In the genomic region with DNA sequence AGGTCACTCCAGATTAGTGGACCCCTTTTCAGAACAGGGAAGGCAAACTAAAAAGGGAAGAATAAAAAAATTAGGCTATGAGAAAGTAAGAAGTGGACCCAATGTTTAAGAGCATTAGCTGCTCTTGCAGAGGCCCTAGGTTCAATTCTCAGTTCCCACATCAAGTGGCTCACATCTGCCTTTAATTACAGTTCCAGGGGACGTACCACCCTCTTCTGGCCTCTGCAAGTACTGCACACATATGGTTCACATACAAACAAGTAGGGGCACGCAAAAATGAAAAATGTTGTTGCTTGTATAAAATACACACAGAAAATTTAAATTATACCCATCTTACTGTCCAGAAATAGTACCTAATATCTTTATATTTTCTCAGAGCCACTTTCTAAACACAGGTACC, we compare ENCODE assay signal across 30 mouse cellular contexts. TPM values are rescaled to one million over a fixed set of nuclear protein-coding genes. Genes with fewer than 3 reads are reported as not detected.
A peak's percentile ranks its signal among the peaks of the same experiment; 100 is the strongest.
DNase-seq lines count a peak whose midpoint lies in the region; ATAC-seq and TF ChIP-seq lines count a peak whose summit lies in the region.
"Had no signal": no experiment of that assay in that cellular context is flagged by ENCODE, and none has a peak within 500 bp of the region (broad histone marks: within the 10 kb centered on the region; RNA-seq: fewer than 3 reads in every experiment).

No protein-coding gene starts in this region.

- WGBS in intestine, embryonic 16.5 days: 92% methylated on average over 2 of the region's 2 CpGs
- 88% methylated on average over 2 of the region's 2 CpGs for WGBS in intestine, embryonic 15.5 days
- 74% methylated on average over 2 of the region's 2 CpGs for WGBS in liver, postnatal 0 days (ENCODE audit: insufficient replicate concordance)
- WGBS in liver, embryonic 12.5 days (ENCODE audit: insufficient replicate concordance): 80% methylated on average over 2 of the region's 2 CpGs
- 89% methylated on average over 2 of the region's 2 CpGs for WGBS in midbrain, embryonic 15.5 days

- 0 out of 2 replicates have a peak, but pooled peaks have one; percentile 4 for TF ChIP-seq CTCF in liver, postnatal 0 days (IDR thresholded peaks at IDR 0.05; ENCODE audit: low read depth)

- no peak for ATAC-seq in intestine, embryonic 16.5 days
- ATAC-seq in intestine, embryonic 15.5 days: no peak
- ATAC-seq in liver, postnatal 0 days: no peak
- ATAC-seq in liver, embryonic 12.5 days: no peak
- no peak for ATAC-seq in midbrain, embryonic 15.5 days (replicated peaks)
- ATAC-seq: activated CD4-positive, CD25-positive, alpha-beta regulatory T cell, adult 4 months; forebrain, embryonic 16.5 days had no signal

- no peaks in the 10 kb centered on the region for H3K27me3 ChIP-seq in intestine, embryonic 16.5 days (replicated peaks; ENCODE audit: control insufficient read depth, insufficient read depth, low read length)
- H3K27me3 ChIP-seq in intestine, embryonic 15.5 days (replicated peaks): no peaks in the 10 kb centered on the region
- H3K27me3 ChIP-seq in liver, postnatal 0 days (ENCODE audit: insufficient read depth, low read length): no peaks in the 10 kb centered on the region
- H3K27me3 ChIP-seq in liver, embryonic 12.5 days (replicated peaks): no peaks in the 10 kb centered on the region
- no peaks in the 10 kb centered on the region for H3K27me3 ChIP-seq in midbrain, embryonic 15.5 days (replicated peaks)
- H3K27me3 ChIP-seq: CH12.LX; embryonic facial prominence, embryonic 12.5 days; heart, embryonic 13.5 days; hindbrain, embryonic 12.5 days; limb, embryonic 13.5 days; liver, embryonic 13.5 days; lung, embryonic 15.5 days; neural tube, embryonic 12.5 days had no signal

- no peak overlapping the region for H3K4me2 ChIP-seq in intestine, embryonic 16.5 days (ENCODE audit: low read depth, low read length)
- H3K4me2 ChIP-seq in intestine, embryonic 15.5 days (replicated peaks): no peak overlapping the region
- no peak overlapping the region for H3K4me2 ChIP-seq in liver, postnatal 0 days (ENCODE audit: low read depth, low read length)
- H3K4me2 ChIP-seq in liver, embryonic 12.5 days: no peak overlapping the region
- no peak overlapping the region for H3K4me2 ChIP-seq in midbrain, embryonic 15.5 days
- H3K4me2 ChIP-seq: embryonic facial prominence, embryonic 12.5 days; heart, embryonic 13.5 days; hindbrain, embryonic 12.5 days; limb, embryonic 13.5 days; liver, embryonic 13.5 days; lung, embryonic 15.5 days; neural tube, embryonic 12.5 days had no signal

- H3K4me1 ChIP-seq in intestine, embryonic 16.5 days (ENCODE audit: control insufficient read depth, insufficient read depth, low read length): 0 out of 2 replicates have a peak, but pooled peaks cover 5% of the 10 kb centered on the region
- no peaks in the 10 kb centered on the region for H3K4me1 ChIP-seq in intestine, embryonic 15.5 days (replicated peaks)
- no peaks in the 10 kb centered on the region for H3K4me1 ChIP-seq in liver, postnatal 0 days (ENCODE audit: insufficient read depth)
- H3K4me1 ChIP-seq in liver, embryonic 12.5 days: no peaks in the 10 kb centered on the region
- H3K4me1 ChIP-seq in midbrain, embryonic 15.5 days: no peaks in the 10 kb centered on the region
- H3K4me1 ChIP-seq: embryonic facial prominence, embryonic 12.5 days; heart, embryonic 13.5 days; hindbrain, embryonic 12.5 days; limb, embryonic 13.5 days; liver, embryonic 13.5 days; lung, embryonic 15.5 days; neural tube, embryonic 12.5 days had no signal

- H3K4me3 ChIP-seq in intestine, embryonic 16.5 days (ENCODE audit: low read length): no peak overlapping the region
- H3K4me3 ChIP-seq in intestine, embryonic 15.5 days (replicated peaks): no peak overlapping the region
- H3K4me3 ChIP-seq in liver, postnatal 0 days (ENCODE audit: low read depth, low read length): no peak overlapping the region
- H3K4me3 ChIP-seq in liver, embryonic 12.5 days: no peak overlapping the region
- H3K4me3 ChIP-seq in midbrain, embryonic 15.5 days: no peak overlapping the region
- H3K4me3 ChIP-seq: embryonic facial prominence, embryonic 12.5 days; erythroblast, embryonic 14.5 days; heart, embryonic 13.5 days; hindbrain, embryonic 12.5 days; limb, embryonic 13.5 days; liver, embryonic 13.5 days; lung, embryonic 15.5 days; neural tube, embryonic 12.5 days had no signal

- H3K36me3 ChIP-seq in intestine, embryonic 16.5 days (ENCODE audit: control insufficient read depth, insufficient read depth, low read length): no peaks in the 10 kb centered on the region
- H3K36me3 ChIP-seq in intestine, embryonic 15.5 days: no peaks in the 10 kb centered on the region
- no peaks in the 10 kb centered on the region for H3K36me3 ChIP-seq in liver, postnatal 0 days (replicated peaks; ENCODE audit: insufficient read depth, low read length)
- no peaks in the 10 kb centered on the region for H3K36me3 ChIP-seq in liver, embryonic 12.5 days
- no peaks in the 10 kb centered on the region for H3K36me3 ChIP-seq in midbrain, embryonic 15.5 days (replicated peaks)
- H3K36me3 ChIP-seq: embryonic facial prominence, embryonic 12.5 days; heart, embryonic 13.5 days; hindbrain, embryonic 12.5 days; limb, embryonic 13.5 days; liver, embryonic 13.5 days; lung, embryonic 15.5 days; neural tube, embryonic 12.5 days had no signal

- no peaks in the 10 kb centered on the region for H3K9me3 ChIP-seq in intestine, embryonic 16.5 days (ENCODE audit: control insufficient read depth, low read length)
- H3K9me3 ChIP-seq in intestine, embryonic 15.5 days: no peaks in the 10 kb centered on the region
- H3K9me3 ChIP-seq in liver, postnatal 0 days (ENCODE audit: low read length): no peaks in the 10 kb centered on the region
- peaks cover 3% of the 10 kb centered on the region; the same call in 1 of the 2 replicates for H3K9me3 ChIP-seq in liver, embryonic 12.5 days (replicated peaks)
- H3K9me3 ChIP-seq in midbrain, embryonic 15.5 days: no peaks in the 10 kb centered on the region
- H3K9me3 ChIP-seq: embryonic facial prominence, embryonic 12.5 days; heart, embryonic 13.5 days; hindbrain, embryonic 12.5 days; liver, embryonic 13.5 days; lung, embryonic 15.5 days; neural tube, embryonic 12.5 days had no signal

- H3K27ac ChIP-seq in intestine, embryonic 16.5 days (ENCODE audit: low read length): peak overlapping the region; percentile 95
- H3K27ac ChIP-seq in intestine, embryonic 15.5 days: no peak overlapping the region
- H3K27ac ChIP-seq in liver, postnatal 0 days (ENCODE audit: low read depth): no peak overlapping the region
- H3K27ac ChIP-seq in liver, embryonic 12.5 days: no peak overlapping the region
- no peak overlapping the region for H3K27ac ChIP-seq in midbrain, embryonic 15.5 days
- H3K27ac ChIP-seq: embryonic facial prominence, embryonic 12.5 days; heart, embryonic 13.5 days; hindbrain, embryonic 12.5 days; limb, embryonic 13.5 days; liver, embryonic 13.5 days; lung, embryonic 15.5 days; neural tube, embryonic 12.5 days had no signal

- TF ChIP-seq EP300 in liver, postnatal 0 days (IDR thresholded peaks at IDR 0.05; ENCODE audit: low read depth): no peak

- H3K9ac ChIP-seq in intestine, embryonic 16.5 days (ENCODE audit: low read depth, low read length): no peak overlapping the region
- H3K9ac ChIP-seq in intestine, embryonic 15.5 days: no peak overlapping the region
- H3K9ac ChIP-seq in liver, postnatal 0 days (replicated peaks): no peak overlapping the region
- no peak overlapping the region for H3K9ac ChIP-seq in liver, embryonic 12.5 days
- H3K9ac ChIP-seq in midbrain, embryonic 15.5 days: no peak overlapping the region
- H3K9ac ChIP-seq: embryonic facial prominence, embryonic 12.5 days; heart, embryonic 13.5 days; hindbrain, embryonic 12.5 days; limb, embryonic 13.5 days; liver, embryonic 13.5 days; lung, embryonic 15.5 days; neural tube, embryonic 12.5 days had no signal

- no peak for DNase-seq in liver, postnatal 0 days
- DNase-seq in ZHBTc4 (ENCODE audit: low read depth, low spot score): peak; percentile 62
- DNase-seq in lung, adult 18-20 months: no peak
- DNase-seq: adrenal gland, adult 8-10 months; B cell, adult 2 months; cerebellum, adult 18-20 months; cerebellum, postnatal 14 days; gastrocnemius, postnatal 14 days; heart, adult 18-20 months; kidney, postnatal 14 days; liver, embryonic 13.5 days; lung, postnatal 4 days; midbrain, embryonic 14.5 days; retina, postnatal 1 day; right cerebral cortex, postnatal 25 days; thymus, postnatal 25 days had no signal

RNA-seq across cellular contexts. Expression of a gene that starts 46.1 kb away (rescaled TPM):
- polyA plus RNA-seq in intestine, embryonic 16.5 days (2015; fragmentation: Nextera tagmentation; extraction: Ambion mirVana): 0.75 and 2.0 TPM in 2 replicates
- 2.5 and 3.0 TPM in 2 replicates for polyA plus RNA-seq in intestine, embryonic 15.5 days (2015; fragmentation: Nextera tagmentation; extraction: Ambion mirVana)
- polyA plus RNA-seq in liver, postnatal 0 days (2015; fragmentation: Nextera tagmentation; extraction: Ambion mirVana): 0.95 and 1.2 TPM in 2 replicates
- 0.78 and 0.86 TPM in 2 replicates for polyA plus RNA-seq in liver, embryonic 12.5 days (2016; fragmentation: Nextera tagmentation; extraction: Ambion mirVana)
- polyA plus RNA-seq in midbrain, embryonic 15.5 days (2015; fragmentation: Nextera tagmentation; extraction: Ambion mirVana): 7.5 and 8.3 TPM in 2 replicates
- polyA plus RNA-seq: erythroblast, embryonic 14.5 days had no signal

RNA-seq across cellular contexts. Expression of a gene that starts 48.8 kb away (rescaled TPM):
- polyA plus RNA-seq in intestine, embryonic 16.5 days (2015; fragmentation: Nextera tagmentation; extraction: Ambion mirVana): 143 and 201 TPM in 2 replicates
- 88.3 and 90.4 TPM in 2 replicates for polyA plus RNA-seq in intestine, embryonic 15.5 days (2015; fragmentation: Nextera tagmentation; extraction: Ambion mirVana)
- polyA plus RNA-seq in liver, postnatal 0 days (2015; fragmentation: Nextera tagmentation; extraction: Ambion mirVana): 19.4 and 20.6 TPM in 2 replicates
- 9.9 and 10.7 TPM in 2 replicates for polyA plus RNA-seq in liver, embryonic 12.5 days (2016; fragmentation: Nextera tagmentation; extraction: Ambion mirVana)
- 2.6 and 2.8 TPM in 2 replicates for polyA plus RNA-seq in midbrain, embryonic 15.5 days (2015; fragmentation: Nextera tagmentation; extraction: Ambion mirVana)
- polyA plus RNA-seq: erythroblast, embryonic 14.5 days had no signal
